Mouse (Mus musculus) ES-E14 (cell line): ENCODE results near the gene Grip1.

Experiments
- CHD2 ChIP-seq: IDR thresholded peaks from 2 replicates; pipeline ENCODE4 v1.6.1; 2014; ENCODE audit warnings: mild to moderate bottlenecking, low read depth, low read length, inconsistent platforms
- HCFC1 ChIP-seq: IDR thresholded peaks from 2 replicates; pipeline ENCODE4 v1.6.1; 2012; ENCODE audit warnings: low read length, inconsistent platforms, borderline replicate concordance; ENCODE audit not compliant: insufficient read depth
- MAFK ChIP-seq: IDR thresholded peaks from 2 replicates; pipeline ENCODE4 v1.6.1; 2014; ENCODE audit warnings: mild to moderate bottlenecking, low read depth, low read length, inconsistent platforms; ENCODE audit not compliant: insufficient read depth
- ZC3H11A ChIP-seq: IDR thresholded peaks from 2 replicates; pipeline ENCODE4 v1.6.1; 2012; ENCODE audit warnings: low read depth, mild to moderate bottlenecking, inconsistent platforms, low read length, borderline replicate concordance
- ZNF384 ChIP-seq: IDR thresholded peaks from 2 replicates; pipeline ENCODE4 v1.6.1; 2012; ENCODE audit warnings: low read depth, low read length, inconsistent platforms

GRCm38 (mm10) chr10:119820428-119820827 lies 366.8 kb downstream of the Grip1 start:
- TF ChIP-seq ZC3H11A (no peak), MAFK (no peak), ZNF384 (no peak), HCFC1 (no peak), CHD2 (no peak)
